Mouse (Mus musculus) forebrain, embryonic 13.5 days (tissue): Measurements from ENCODE around the gene Tnfsf14. TPM values are rescaled to one million over a fixed set of nuclear protein-coding genes. Genes with fewer than 3 reads are reported as not detected.

Experiments used
- ATAC-seq: fragments of 200-750 bp; cut with Nextera tagmentation; 2 replicates; pipeline ENCODE4 v1.8.0; 2017
- H3K27ac ChIP-seq: fragments of 300-500 bp; sonication (generic); 2 replicates; pipeline ENCODE4 v1.5.1; 2015; ENCODE audit warnings: inconsistent platforms, mild to moderate bottlenecking, moderate library complexity
- H3K27me3 ChIP-seq: fragments of 300-500 bp; sonication (generic); 2 replicates; pipeline ENCODE4 v1.6.1; 2015; ENCODE audit warnings: mild to moderate bottlenecking, inconsistent platforms
- H3K36me3 ChIP-seq: fragments of 300-500 bp; sonication (generic); 2 replicates; pipeline ENCODE4 v1.6.1; 2015; ENCODE audit warnings: mild to moderate bottlenecking, inconsistent platforms; ENCODE audit not compliant: poor library complexity, severe bottlenecking
- H3K4me1 ChIP-seq: fragments of 300-500 bp; sonication (generic); 2 replicates; pipeline ENCODE4 v1.6.1; 2015; ENCODE audit warnings: inconsistent platforms
- H3K4me2 ChIP-seq: fragments of 300-500 bp; sonication (generic); 2 replicates; pipeline ENCODE4 v1.6.1; 2015; ENCODE audit warnings: inconsistent platforms, mild to moderate bottlenecking, moderate library complexity
- H3K4me3 ChIP-seq: fragments of 300-500 bp; sonication (generic); 2 replicates; pipeline ENCODE4 v1.5.1; 2015; ENCODE audit warnings: mild to moderate bottlenecking, inconsistent platforms
- H3K9ac ChIP-seq: fragments of 300-500 bp; sonication (generic); 2 replicates; pipeline ENCODE4 v1.6.1; 2015; ENCODE audit warnings: mild to moderate bottlenecking, inconsistent platforms
- H3K9me3 ChIP-seq: fragments of 300-500 bp; sonication (generic); replicated peaks from 2 replicates; pipeline ENCODE4 v1.6.1; 2016; ENCODE audit warnings: inconsistent platforms
- WGBS: fragments of 180-500 bp; shearing (Covaris S2); methylation state at CpG from one replicate; pipeline ENCODE4 v1.1.7; 2015; 5-methylcytosine and 5-hydroxymethylcytosine counted together
- polyA plus RNA-seq: library from polyadenylated mRNA; unstranded; fragments of >200 nt; fragmentation: Nextera tagmentation; extraction: Ambion mirVana; gene quantifications from 2 replicates; pipeline ENCODE4 v1.2.1, GENCODE M21; 2015

The Tnfsf14 gene
- polyA plus RNA-seq, 1 experiment from 2014 or later: not detected

DNA sequence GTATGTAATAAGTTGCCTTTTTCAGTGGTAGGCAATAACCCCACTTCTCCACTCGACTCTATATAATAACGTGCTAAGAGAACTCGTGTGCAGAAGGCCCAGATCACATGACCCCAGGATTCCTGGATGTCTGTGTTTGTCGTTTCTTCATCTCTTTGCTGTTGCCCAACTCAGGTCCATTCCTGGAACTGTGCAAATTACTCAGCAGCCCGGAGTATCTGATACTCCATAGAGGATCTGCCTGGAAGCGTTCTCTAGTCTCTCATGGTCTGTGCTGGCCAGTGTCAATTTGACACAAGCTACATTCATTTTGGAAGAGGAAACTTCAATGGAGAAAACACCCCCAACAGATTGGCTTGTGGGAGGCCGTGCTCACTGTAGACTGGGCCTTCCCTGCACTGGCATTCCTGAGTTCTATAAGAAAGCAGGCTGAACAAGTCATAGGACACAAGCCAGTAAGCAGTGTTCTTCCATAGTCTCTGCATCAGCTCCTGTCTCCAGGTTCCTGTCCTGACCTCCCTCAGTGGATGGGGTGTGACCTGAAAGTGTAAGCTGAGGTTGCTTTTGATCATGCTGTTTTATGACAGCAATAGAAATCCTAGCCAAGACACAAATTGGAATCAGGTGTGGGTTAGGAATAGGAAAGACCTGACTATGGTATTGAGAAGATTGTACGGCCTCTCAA lies 1.5 kb upstream of the Tnfsf14 start:
- H3K4me2 ChIP-seq: no peak overlapping the region
- WGBS: 85% methylated on average over 8 of the region's 8 CpGs
- H3K36me3 ChIP-seq: no peaks in the 10 kb centered on the region
- H3K4me3 ChIP-seq: no peak overlapping the region
- H3K27ac ChIP-seq: no peak overlapping the region
- H3K27me3 ChIP-seq: no peaks in the 10 kb centered on the region
- H3K9ac ChIP-seq: no peak overlapping the region
- H3K4me1 ChIP-seq: no peaks in the 10 kb centered on the region
- no peak for ATAC-seq
- H3K9me3 ChIP-seq: no peaks in the 10 kb centered on the region

GRCm38 (mm10) chr17:57194771-57195170 lies 794 bp upstream of the Tnfsf14 start:
- H3K4me3 ChIP-seq: no peak overlapping the region
- no peak overlapping the region for H3K9ac ChIP-seq
- H3K27me3 ChIP-seq: no peaks in the 10 kb centered on the region
- no peak for ATAC-seq
- H3K4me2 ChIP-seq: no peak overlapping the region
- no peak overlapping the region for H3K27ac ChIP-seq
- no peaks in the 10 kb centered on the region for H3K36me3 ChIP-seq
- no peaks in the 10 kb centered on the region for H3K4me1 ChIP-seq
- H3K9me3 ChIP-seq: no peaks in the 10 kb centered on the region
- 83% methylated on average over 3 of the region's 3 CpGs for WGBS

DNA sequence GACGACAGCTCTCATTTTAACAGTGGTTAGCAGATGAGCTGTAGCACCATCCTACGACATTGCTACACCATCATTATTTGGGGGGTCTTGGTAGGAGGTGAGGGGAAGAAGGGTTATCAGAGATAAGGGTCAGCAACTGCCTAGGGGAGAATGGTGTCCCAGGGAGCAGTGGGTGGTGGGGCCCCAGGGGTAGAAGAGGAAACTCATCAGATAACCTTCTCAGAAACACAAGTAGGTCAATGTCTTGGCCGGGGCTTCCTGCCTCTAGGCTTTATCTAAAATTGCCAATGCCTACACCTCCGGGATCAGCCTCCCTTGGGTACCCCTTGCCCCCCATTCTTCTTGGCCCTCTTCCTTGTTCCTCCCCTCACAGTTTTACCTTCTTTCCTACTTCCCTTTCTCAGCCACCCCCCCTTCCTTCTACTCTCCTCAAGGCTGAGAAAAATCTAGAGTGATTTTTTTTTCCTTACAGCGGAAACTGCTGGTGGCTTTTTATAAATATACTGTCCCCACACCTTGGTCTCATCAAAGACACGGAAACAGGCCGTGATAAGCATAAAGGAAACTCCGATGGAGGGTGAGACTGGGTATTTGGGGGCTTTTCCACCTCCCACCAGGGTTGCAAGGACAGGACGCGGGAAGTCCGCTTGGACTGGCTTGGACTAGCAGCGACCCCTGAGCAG lies 5.3 kb downstream of the Tnfsf14 start:
- Histone ChIP-seq H3K4me2 (no peak overlapping the region), H3K4me1 (no peaks in the 10 kb centered on the region), H3K27me3 (no peaks in the 10 kb centered on the region), H3K27ac (no peak overlapping the region), H3K36me3 (no peaks in the 10 kb centered on the region), H3K9ac (no peak overlapping the region), H3K9me3 (no peaks in the 10 kb centered on the region), H3K4me3 (no peak overlapping the region)
- ATAC-seq: no peak
- WGBS: 90% methylated on average over 12 of the region's 12 CpGs

DNA sequence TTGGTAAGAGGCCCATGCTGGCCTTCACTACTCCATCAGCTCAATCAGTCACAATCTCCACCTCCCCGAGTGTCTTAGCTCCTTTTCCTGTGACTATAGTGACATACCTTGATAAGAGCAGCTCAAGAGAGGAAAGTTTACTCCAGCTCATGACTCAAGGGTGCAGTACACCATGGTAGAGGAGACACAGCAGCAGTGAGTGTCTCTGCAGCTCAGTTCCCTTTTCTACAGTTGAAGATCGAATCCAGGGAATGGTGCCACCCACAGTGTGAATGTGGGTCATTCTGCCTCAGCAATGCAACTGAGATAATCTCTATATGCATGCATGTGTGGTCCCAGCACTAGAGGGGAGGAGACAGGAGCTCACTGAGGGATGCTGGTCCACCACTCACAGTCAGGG lies 8.3 kb downstream of the Tnfsf14 start:
- H3K9ac ChIP-seq: no peak overlapping the region
- no peaks in the 10 kb centered on the region for H3K27me3 ChIP-seq
- H3K36me3 ChIP-seq: no peaks in the 10 kb centered on the region
- no peak overlapping the region for H3K27ac ChIP-seq
- ATAC-seq: no peak
- H3K9me3 ChIP-seq: no peaks in the 10 kb centered on the region
- WGBS: 73% methylated on average over 2 of the region's 2 CpGs
- no peak overlapping the region for H3K4me2 ChIP-seq
- H3K4me1 ChIP-seq: no peaks in the 10 kb centered on the region
- H3K4me3 ChIP-seq: no peak overlapping the region

- Histone ChIP-seq H3K4me3 (no peak overlapping the region), H3K9ac (no peak overlapping the region), H3K27ac (no peak overlapping the region), H3K4me2 (no peak overlapping the region), H3K36me3 (no peaks in the 10 kb centered on the region), H3K9me3 (no peaks in the 10 kb centered on the region), H3K4me1 (no peaks in the 10 kb centered on the region), H3K27me3 (no peaks in the 10 kb centered on the region)
- WGBS: 68% methylated on average over 3 of the region's 3 CpGs
- ATAC-seq: no peak
Observed at GRCm38 (mm10) chr17:57182871-57183270, 11.1 kb downstream of the Tnfsf14 start.

- Histone ChIP-seq H3K27ac (no peak overlapping the region), H3K4me3 (no peak overlapping the region), H3K4me1 (no peaks in the 10 kb centered on the region), H3K9ac (no peak overlapping the region), H3K4me2 (no peak overlapping the region), H3K27me3 (no peaks in the 10 kb centered on the region; the same call in 1 of the 2 replicates), H3K36me3 (no peaks in the 10 kb centered on the region), H3K9me3 (no peaks in the 10 kb centered on the region)
- 31% methylated on average over 8 of the region's 8 CpGs for WGBS
- no peak for ATAC-seq
Observed at GRCm38 (mm10) chr17:57180363-57180762, 13.6 kb downstream of the Tnfsf14 start.

- no peaks in the 10 kb centered on the region for H3K36me3 ChIP-seq
- WGBS: 72% methylated on average over 4 of the region's 4 CpGs
- no peaks in the 10 kb centered on the region for H3K4me1 ChIP-seq
- H3K9ac ChIP-seq: no peak overlapping the region
- H3K27ac ChIP-seq: no peak overlapping the region
- no peaks in the 10 kb centered on the region for H3K9me3 ChIP-seq
- no peaks in the 10 kb centered on the region; the same call in 1 of the 2 replicates for H3K27me3 ChIP-seq
- H3K4me3 ChIP-seq: no peak overlapping the region
- H3K4me2 ChIP-seq: no peak overlapping the region
- ATAC-seq: no peak
Observed at GRCm38 (mm10) chr17:57173351-57173750, 20.6 kb downstream of the Tnfsf14 start.

DNA sequence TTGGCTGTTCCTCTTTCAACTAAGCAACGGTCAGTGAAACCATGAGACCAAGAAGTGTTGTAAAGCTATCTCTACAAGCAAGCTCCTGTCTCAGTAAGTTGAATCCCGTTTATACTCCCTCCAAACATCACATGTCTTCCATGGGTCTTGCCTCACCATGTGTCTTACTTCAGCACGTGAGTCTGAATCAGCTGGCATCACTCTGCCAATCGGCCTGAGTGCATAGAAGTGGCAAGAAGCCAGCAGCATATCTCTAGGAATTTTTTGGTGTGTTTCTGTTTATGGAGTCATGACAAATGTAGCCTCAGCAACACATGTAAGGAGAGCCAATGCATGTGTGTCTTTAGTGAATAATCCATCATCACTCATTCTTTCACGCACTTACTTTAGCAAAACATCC lies 21.6 kb downstream of the Tnfsf14 start:
- Histone ChIP-seq H3K9ac (no peak overlapping the region), H3K9me3 (no peaks in the 10 kb centered on the region), H3K4me2 (no peak overlapping the region), H3K36me3 (no peaks in the 10 kb centered on the region), H3K27ac (no peak overlapping the region), H3K27me3 (no peaks in the 10 kb centered on the region; the same call in 1 of the 2 replicates), H3K4me1 (no peaks in the 10 kb centered on the region), H3K4me3 (no peak overlapping the region)
- WGBS: 80% methylated on average over 5 of the region's 5 CpGs
- no peak for ATAC-seq

- Histone ChIP-seq H3K4me2 (no peak overlapping the region), H3K27me3 (no peaks in the 10 kb centered on the region), H3K9me3 (no peaks in the 10 kb centered on the region), H3K4me3 (no peak overlapping the region), H3K9ac (no peak overlapping the region), H3K27ac (no peak overlapping the region), H3K36me3 (no peaks in the 10 kb centered on the region), H3K4me1 (no peaks in the 10 kb centered on the region)
- WGBS: 58% methylated on average over 5 of the region's 5 CpGs
- no peak for ATAC-seq
Observed at GRCm38 (mm10) chr17:57170616-57171260, 23.2 kb downstream of the Tnfsf14 start.

GRCm38 (mm10) chr17:57166800-57167791 lies 26.9 kb downstream of the Tnfsf14 start:
- H3K27me3 ChIP-seq: no peaks in the 10 kb centered on the region
- H3K9me3 ChIP-seq: no peaks in the 10 kb centered on the region
- no peaks in the 10 kb centered on the region for H3K4me1 ChIP-seq
- no peak overlapping the region for H3K4me3 ChIP-seq
- peak overlapping the region; percentile 34 for H3K4me2 ChIP-seq
- H3K36me3 ChIP-seq: no peaks in the 10 kb centered on the region
- H3K27ac ChIP-seq: no peak overlapping the region
- 9% methylated on average over 11 of the region's 11 CpGs for WGBS
- no peak overlapping the region for H3K9ac ChIP-seq
- peak; percentile 89 for ATAC-seq

GRCm38 (mm10) chr17:57153787-57154186 lies 40.2 kb downstream of the Tnfsf14 start:
- peaks cover 4% of the 10 kb centered on the region for H3K4me1 ChIP-seq
- H3K9me3 ChIP-seq: no peaks in the 10 kb centered on the region; the same call in 1 of the 2 replicates
- H3K36me3 ChIP-seq: no peaks in the 10 kb centered on the region
- no peak overlapping the region for H3K4me2 ChIP-seq
- H3K27ac ChIP-seq: no peak overlapping the region
- H3K4me3 ChIP-seq: no peak overlapping the region
- 87% methylated on average over 4 of the region's 4 CpGs for WGBS
- no peak overlapping the region for H3K9ac ChIP-seq
- ATAC-seq: no peak
- peaks cover 23% of the 10 kb centered on the region for H3K27me3 ChIP-seq
